Mouse (Mus musculus) limb, embryonic 10.5 days (tissue): ENCODE measurements around the gene D630045J12Rik. TPM values are rescaled to one million over a fixed set of nuclear protein-coding genes. Genes with fewer than 3 reads are reported as not detected.

Experiments
- DNase-seq: peaks from one replicate; pipeline ENCODE4 v3.0.0-alpha.2; 2017; ENCODE audit warnings: low spot score
- H3K27ac ChIP-seq: fragments of 300-500 bp; sonication (generic); 2 replicates; pipeline ENCODE4 v1.5.1; 2016; ENCODE audit warnings: mild to moderate bottlenecking
- H3K27me3 ChIP-seq: fragments of 300-500 bp; sonication (generic); 2 replicates; pipeline ENCODE4 v1.6.1; 2016; ENCODE audit warnings: low read depth, mild to moderate bottlenecking; ENCODE audit not compliant: poor library complexity, severe bottlenecking
- H3K36me3 ChIP-seq: fragments of 300-500 bp; sonication (generic); 2 replicates; pipeline ENCODE4 v1.6.1; 2016; ENCODE audit warnings: mild to moderate bottlenecking, moderate library complexity
- H3K4me1 ChIP-seq: fragments of 300-500 bp; sonication (generic); 2 replicates; pipeline ENCODE4 v1.6.1; 2016
- H3K4me3 ChIP-seq: fragments of 300-500 bp; sonication (generic); 2 replicates; pipeline ENCODE4 v1.5.1; 2016; ENCODE audit warnings: mild to moderate bottlenecking, moderate library complexity
- H3K9me3 ChIP-seq: fragments of 300-500 bp; sonication (generic); replicated peaks from 2 replicates; pipeline ENCODE4 v1.6.1; 2016; ENCODE audit warnings: mild to moderate bottlenecking
- WGBS: fragments of 180-500 bp; shearing (Covaris S2); methylation state at CpG from one replicate; pipeline ENCODE4 v1.1.7; 2016; 5-methylcytosine and 5-hydroxymethylcytosine counted together
- polyA plus RNA-seq: library from polyadenylated mRNA; unstranded; fragments of >200 nt; fragmentation: Nextera tagmentation; extraction: Ambion mirVana; gene quantifications from 2 replicates; pipeline ENCODE4 v1.2.1, GENCODE M21; 2016

The D630045J12Rik gene
- polyA plus RNA-seq, 1 experiment from 2014 or later, result 8.5 TPM

DNA sequence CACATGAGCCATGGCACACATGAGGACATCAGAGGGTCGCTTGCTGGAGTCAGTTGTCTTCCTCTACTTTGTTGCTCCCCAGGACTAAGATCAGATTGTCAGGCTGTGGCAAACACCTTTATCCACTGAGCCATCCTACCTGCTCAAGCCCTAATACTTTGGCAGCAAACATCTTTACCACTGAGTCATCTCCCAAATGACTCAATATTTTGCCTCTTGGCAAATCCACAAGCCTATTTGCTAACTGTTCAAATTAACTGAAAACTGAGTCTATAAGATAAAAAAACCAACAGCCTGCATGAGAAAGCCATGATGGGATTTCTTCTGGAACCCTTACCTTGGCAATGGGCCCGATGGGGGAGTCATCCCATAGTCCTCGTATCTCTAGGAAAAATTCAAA, 114.7 kb downstream of the D630045J12Rik start:
- Histone ChIP-seq H3K36me3 (peaks cover 76% of the 10 kb centered on the region), H3K4me1 (no peaks in the 10 kb centered on the region), H3K27me3 (no peaks in the 10 kb centered on the region), H3K27ac (no peak overlapping the region), H3K4me3 (no peak overlapping the region), H3K9me3 (no peaks in the 10 kb centered on the region)
- 92% methylated on average over 3 of the region's 3 CpGs for WGBS
- no peak for DNase-seq

DNA sequence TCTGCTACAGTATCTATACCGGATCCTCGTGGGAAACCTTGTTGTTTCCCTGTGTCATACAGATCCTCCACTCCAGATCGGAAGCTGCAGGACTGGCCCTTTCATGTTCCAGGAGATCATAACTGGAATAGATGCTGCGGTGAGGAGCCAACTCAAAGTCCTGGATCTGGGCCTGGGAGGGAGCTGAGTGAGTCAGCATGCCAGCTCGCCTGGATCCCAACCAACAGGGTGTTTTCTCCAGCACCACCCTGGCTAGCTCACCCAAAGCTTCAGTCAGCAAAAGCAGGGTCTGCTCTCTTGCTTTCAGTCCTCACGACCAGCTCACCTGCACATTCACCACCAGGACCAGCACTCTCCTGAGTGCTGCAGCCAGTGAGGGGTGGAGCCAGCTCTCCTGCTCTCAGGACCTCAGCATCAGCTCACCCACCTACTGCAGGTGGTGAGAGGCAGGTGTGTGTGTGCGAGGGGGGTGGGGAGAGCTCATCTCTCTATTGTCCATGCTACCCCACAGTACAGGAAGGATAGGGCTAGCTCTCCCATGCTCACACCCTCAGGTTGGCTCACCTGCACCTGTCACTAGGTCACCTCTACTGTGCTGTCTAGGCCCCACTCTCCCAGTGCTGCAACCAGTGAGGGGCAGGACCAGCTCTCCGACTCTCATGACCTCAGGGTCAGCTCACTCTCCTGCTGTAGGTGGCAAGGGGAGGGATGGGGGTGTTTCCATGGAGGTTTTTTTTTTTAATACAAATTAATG, 118.8 kb downstream of the D630045J12Rik start:
- no peaks in the 10 kb centered on the region for H3K4me1 ChIP-seq
- H3K36me3 ChIP-seq, result peaks cover 62% of the 10 kb centered on the region
- no peak overlapping the region for H3K4me3 ChIP-seq
- 90% methylated on average over 8 of the region's 8 CpGs for WGBS
- H3K9me3 ChIP-seq, result no peaks in the 10 kb centered on the region
- no peaks in the 10 kb centered on the region for H3K27me3 ChIP-seq
- no peak for DNase-seq
- H3K27ac ChIP-seq, result no peak overlapping the region

- no peak for DNase-seq
- H3K27ac ChIP-seq, result no peak overlapping the region
These were observed 122.0 kb downstream of the D630045J12Rik start for GRCm38 (mm10) chr6:38131801-38132231.

GRCm38 (mm10) chr6:38129883-38130282, 123.9 kb downstream of the D630045J12Rik start:
- Histone ChIP-seq H3K36me3 (peaks cover 63% of the 10 kb centered on the region), H3K4me1 (no peaks in the 10 kb centered on the region), H3K27ac (no peak overlapping the region), H3K4me3 (no peak overlapping the region), H3K27me3 (no peaks in the 10 kb centered on the region), H3K9me3 (no peaks in the 10 kb centered on the region)
- WGBS, result 98% methylated on average over 5 of the region's 5 CpGs
- DNase-seq, result no peak

More at GRCm38 (mm10) chr6:38131801-38132231, 122.0 kb downstream of the D630045J12Rik start:
- H3K36me3 ChIP-seq, result peaks cover 64% of the 10 kb centered on the region
- no peaks in the 10 kb centered on the region for H3K4me1 ChIP-seq
- H3K27me3 ChIP-seq, result no peaks in the 10 kb centered on the region
- no peaks in the 10 kb centered on the region for H3K9me3 ChIP-seq
- WGBS, result 91% methylated on average over 4 of the region's 4 CpGs
- no peak overlapping the region for H3K4me3 ChIP-seq

- no peak overlapping the region for H3K4me3 ChIP-seq
- no peaks in the 10 kb centered on the region for H3K27me3 ChIP-seq
- H3K9me3 ChIP-seq, result no peaks in the 10 kb centered on the region
- WGBS, result 92% methylated on average over 14 of the region's 14 CpGs
- H3K27ac ChIP-seq, result no peak overlapping the region
- 0 out of 2 replicates have a peak, but pooled peaks cover 10% of the 10 kb centered on the region for H3K4me1 ChIP-seq
- peaks cover 67% of the 10 kb centered on the region for H3K36me3 ChIP-seq
- no peak for DNase-seq
These were observed 125.7 kb downstream of the D630045J12Rik start for GRCm38 (mm10) chr6:38128115-38128514.

DNA sequence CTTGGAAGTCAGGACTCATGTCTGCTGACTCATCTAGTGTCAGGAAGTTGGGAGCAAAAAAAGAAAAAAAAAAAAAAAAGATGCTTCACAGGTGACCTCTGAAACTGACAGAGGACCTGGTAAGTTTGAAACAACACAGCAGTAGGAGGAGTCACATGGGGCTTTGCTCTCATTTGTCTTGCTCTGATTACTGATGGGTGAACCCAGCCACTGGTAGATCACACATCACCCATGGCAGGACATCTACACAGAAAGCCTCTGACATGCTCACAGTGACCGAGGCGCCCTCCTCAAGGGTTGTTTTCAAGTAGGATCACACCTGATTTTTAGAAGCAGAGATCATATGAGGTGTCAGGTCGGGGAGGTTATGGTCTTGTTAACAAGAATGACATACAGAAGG, 128.3 kb downstream of the D630045J12Rik start:
- H3K36me3 ChIP-seq, result peaks cover 56% of the 10 kb centered on the region
- H3K4me3 ChIP-seq, result no peak overlapping the region
- H3K4me1 ChIP-seq, result 0 out of 2 replicates have a peak, but pooled peaks cover 10% of the 10 kb centered on the region
- no peaks in the 10 kb centered on the region for H3K9me3 ChIP-seq
- no peaks in the 10 kb centered on the region for H3K27me3 ChIP-seq
- DNase-seq, result no peak
- 91% methylated on average over 3 of the region's 3 CpGs for WGBS
- no peak overlapping the region for H3K27ac ChIP-seq

DNA sequence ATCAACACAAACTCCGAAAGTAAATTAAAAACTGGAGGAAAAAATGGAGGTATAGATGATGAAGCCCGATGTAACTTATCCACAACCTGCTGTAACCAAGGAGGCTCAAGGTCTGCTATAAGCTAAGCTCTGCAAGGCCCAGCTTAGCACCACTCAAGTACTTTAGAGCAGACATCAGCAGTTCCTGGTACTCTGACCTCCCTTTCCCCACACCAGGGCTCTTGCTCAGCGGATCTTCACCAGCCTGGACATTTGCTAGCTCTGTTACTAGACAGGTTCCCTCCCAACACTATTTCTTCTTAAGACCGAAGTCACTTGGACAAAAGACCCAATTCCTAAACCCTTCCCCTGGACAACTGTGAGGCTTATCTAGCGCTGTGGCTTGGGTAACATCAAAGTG, 128.9 kb downstream of the D630045J12Rik start:
- Histone ChIP-seq H3K27ac (no peak overlapping the region), H3K4me1 (0 out of 2 replicates have a peak, but pooled peaks cover 10% of the 10 kb centered on the region), H3K4me3 (no peak overlapping the region), H3K36me3 (peaks cover 50% of the 10 kb centered on the region), H3K27me3 (no peaks in the 10 kb centered on the region), H3K9me3 (no peaks in the 10 kb centered on the region)
- 94% methylated on average over 5 of the region's 5 CpGs for WGBS
- no peak for DNase-seq

DNA sequence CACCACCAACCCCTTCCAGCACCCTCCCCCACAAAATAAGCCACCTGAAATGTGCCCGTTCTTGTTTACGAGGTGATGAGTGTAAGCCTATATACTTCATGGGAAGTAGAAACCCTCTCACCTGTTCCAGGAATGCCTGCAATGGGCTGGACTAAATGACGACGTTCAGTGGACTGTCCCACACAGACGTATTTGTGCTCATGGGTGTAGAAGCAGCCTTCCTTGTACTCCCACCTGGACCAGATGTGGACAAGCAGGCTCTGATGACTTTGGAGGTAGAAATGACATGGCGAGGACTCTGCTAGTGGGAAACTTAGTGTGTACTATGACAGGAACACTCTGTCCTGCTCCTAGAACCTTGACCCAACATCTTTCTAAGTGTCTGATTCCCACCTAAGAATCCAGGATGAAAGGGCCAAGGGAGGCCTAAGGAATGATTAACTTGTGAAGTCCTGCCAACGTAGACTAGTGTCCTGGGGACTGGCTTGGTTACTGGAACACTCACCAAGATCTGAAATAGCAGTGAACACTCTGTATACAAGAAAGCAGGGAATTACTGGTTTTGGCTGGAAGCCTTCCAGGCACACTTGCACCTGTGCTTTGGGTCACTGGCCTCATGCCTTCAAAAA, 129.5 kb downstream of the D630045J12Rik start, which contains the start of gene Atp6v0a4:
Atp6v0a4 (minus strand) TSS at position 380 of the 629 bp plus-strand sequence.
- H3K27ac ChIP-seq, result no peak within 1 kb of the TSS; the same call in 1 of the 2 replicates
- no peaks in the 10 kb centered on the region for H3K27me3 ChIP-seq
- H3K4me1 ChIP-seq, result 0 out of 2 replicates have a peak, but pooled peaks cover 10% of the 10 kb centered on the region
- H3K4me3 ChIP-seq, result no peak within 1 kb of the TSS
- H3K36me3 ChIP-seq, result peaks cover 46% of the 10 kb centered on the region
- no peak for DNase-seq
- no peaks in the 10 kb centered on the region for H3K9me3 ChIP-seq
- 85% methylated on average over 7 of the region's 7 CpGs for WGBS

- peaks cover 44% of the 10 kb centered on the region for H3K36me3 ChIP-seq
- WGBS, result 85% methylated on average over 18 of the region's 18 CpGs
These were observed 130.2 kb downstream of the D630045J12Rik start for GRCm38 (mm10) chr6:38123471-38124206.

DNA sequence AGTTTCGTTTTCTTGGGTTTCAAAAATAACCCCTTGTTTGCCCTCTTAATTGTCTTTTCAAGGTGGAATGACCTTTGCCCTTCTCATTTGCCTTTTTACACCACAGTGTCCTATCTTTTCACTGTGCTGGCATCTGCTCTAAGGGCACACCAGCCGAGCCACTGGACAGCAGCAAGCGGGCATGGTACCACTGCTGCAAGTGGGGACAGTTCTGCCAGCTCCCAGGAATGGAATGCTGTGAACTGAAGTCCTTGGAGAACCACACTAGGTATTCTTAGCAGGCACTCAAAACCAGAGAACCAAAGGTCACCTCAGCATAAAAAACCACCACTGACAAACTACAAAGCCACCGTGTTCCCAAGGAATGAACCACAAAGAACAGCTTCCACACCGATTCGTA, 131.0 kb downstream of the D630045J12Rik start:
- WGBS, result 86% methylated on average over 6 of the region's 6 CpGs
- H3K36me3 ChIP-seq, result peaks cover 36% of the 10 kb centered on the region
- H3K4me3 ChIP-seq, result no peak overlapping the region
- H3K27me3 ChIP-seq, result no peaks in the 10 kb centered on the region
- no peak for DNase-seq
- no peak overlapping the region for H3K27ac ChIP-seq
- H3K4me1 ChIP-seq, result 0 out of 2 replicates have a peak, but pooled peaks cover 10% of the 10 kb centered on the region
- H3K9me3 ChIP-seq, result no peaks in the 10 kb centered on the region

More at GRCm38 (mm10) chr6:38123471-38124206, 130.2 kb downstream of the D630045J12Rik start:
- Histone ChIP-seq H3K4me1 (0 out of 2 replicates have a peak, but pooled peaks cover 10% of the 10 kb centered on the region), H3K27me3 (no peaks in the 10 kb centered on the region), H3K9me3 (no peaks in the 10 kb centered on the region), H3K27ac (no peak overlapping the region; the same call in 1 of the 2 replicates), H3K4me3 (no peak overlapping the region)
- no peak for DNase-seq

GRCm38 (mm10) chr6:38121843-38122242, 132.0 kb downstream of the D630045J12Rik start:
- Histone ChIP-seq H3K4me1 (0 out of 2 replicates have a peak, but pooled peaks cover 10% of the 10 kb centered on the region), H3K27ac (no peak overlapping the region), H3K36me3 (peaks cover 26% of the 10 kb centered on the region), H3K27me3 (no peaks in the 10 kb centered on the region), H3K9me3 (no peaks in the 10 kb centered on the region), H3K4me3 (no peak overlapping the region)
- DNase-seq, result no peak
- 90% methylated on average over 5 of the region's 5 CpGs for WGBS

DNA sequence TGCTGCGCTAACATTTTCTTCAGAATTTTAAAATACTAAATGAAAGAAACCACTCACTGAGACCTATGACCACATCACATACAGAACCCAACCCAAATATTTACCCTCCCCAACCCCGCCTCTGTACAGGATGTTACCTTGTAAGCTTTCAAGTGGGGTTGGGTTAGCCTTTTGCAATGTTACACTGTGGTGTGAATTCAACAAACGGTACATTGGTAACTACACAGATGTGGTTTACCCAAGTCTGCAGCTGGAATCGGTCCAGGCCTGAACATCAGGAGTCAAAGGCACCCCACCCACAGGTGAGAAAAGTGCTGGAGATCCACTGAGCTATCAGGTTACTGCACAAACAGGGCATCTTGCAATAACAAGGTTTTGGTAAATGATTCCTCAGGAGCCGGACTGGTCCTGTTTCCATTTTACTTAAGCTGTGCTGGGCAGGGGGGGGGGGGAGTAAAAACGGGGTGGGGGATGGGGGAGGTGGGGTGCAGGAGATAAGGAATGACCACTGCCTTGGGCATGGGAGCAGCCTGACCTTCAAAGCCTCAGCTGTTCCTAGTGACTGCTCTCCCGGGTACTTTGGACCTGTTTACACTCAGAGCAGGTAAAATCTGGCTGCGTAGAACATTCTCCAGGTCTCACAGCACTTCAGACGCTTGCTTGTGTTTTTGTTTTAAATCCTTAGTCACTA, 133.0 kb downstream of the D630045J12Rik start:
- H3K27me3 ChIP-seq, result no peaks in the 10 kb centered on the region
- 76% methylated on average over 9 of the region's 9 CpGs for WGBS

More for the DNA sequence above, 133.0 kb downstream of the D630045J12Rik start:
- 0 out of 2 replicates have a peak, but pooled peaks cover 10% of the 10 kb centered on the region for H3K4me1 ChIP-seq
- H3K4me3 ChIP-seq, result no peak overlapping the region
- H3K36me3 ChIP-seq, result peaks cover 16% of the 10 kb centered on the region
- no peak overlapping the region for H3K27ac ChIP-seq
- DNase-seq, result no peak
- no peaks in the 10 kb centered on the region for H3K9me3 ChIP-seq
